Mouse (Mus musculus): ENCODE results near the gene Rsph3a. TPM values are rescaled to one million over a fixed set of nuclear protein-coding genes. Genes with fewer than 3 reads are reported as not detected.

The Rsph3a gene
- polyA plus RNA-seq, 1 experiment from 2014 or later = 54.5 TPM

- Histone ChIP-seq H3K27ac (ENCODE audit: low read depth) (no peak overlapping the region), H3K4me1 (replicated peaks; ENCODE audit: control insufficient read depth, insufficient read depth, low read length) (no peaks in the 10 kb centered on the region), H3K4me2 (ENCODE audit: low read length) (no peak overlapping the region), H3K9me3 (ENCODE audit: control insufficient read depth, low read length) (no peaks in the 10 kb centered on the region), H3K9ac (ENCODE audit: low read length) (no peak overlapping the region), H3K4me3 (ENCODE audit: low read depth, low read length) (no peak overlapping the region), H3K27me3 (replicated peaks; ENCODE audit: control insufficient read depth, insufficient read depth, low read length) (no peaks in the 10 kb centered on the region), H3K36me3 (ENCODE audit: control insufficient read depth, insufficient read depth, low read length) (no peaks in the 10 kb centered on the region)
- ATAC-seq (replicated peaks; ENCODE audit: low FRiP score, low TSS enrichment, low read depth) (no peak), DNase-seq (ENCODE audit: low spot score) (no peak)
- whole genome bisulfite sequencing = 30% methylated on average over 2 of the region's 2 CpGs
Observed at GRCm38 (mm10) chr17:7904992-7905391, 40.4 kb upstream of the Rsph3a start.

- Histone ChIP-seq H3K27ac (ENCODE audit: low read depth) (no peak overlapping the region), H3K4me2 (ENCODE audit: low read length) (no peak overlapping the region), H3K4me3 (ENCODE audit: low read depth, low read length) (no peak overlapping the region), H3K27me3 (replicated peaks; ENCODE audit: control insufficient read depth, insufficient read depth, low read length) (no peaks in the 10 kb centered on the region), H3K36me3 (ENCODE audit: control insufficient read depth, insufficient read depth, low read length) (no peaks in the 10 kb centered on the region), H3K4me1 (replicated peaks; ENCODE audit: control insufficient read depth, insufficient read depth, low read length) (no peaks in the 10 kb centered on the region), H3K9me3 (ENCODE audit: control insufficient read depth, low read length) (peaks cover 3% of the 10 kb centered on the region; the same call in 1 of the 2 replicates), H3K9ac (ENCODE audit: low read length) (no peak overlapping the region)
- no peak for DNase-seq (ENCODE audit: low spot score)
- no peak for ATAC-seq (replicated peaks; ENCODE audit: low FRiP score, low TSS enrichment, low read depth)
- WGBS = 49% methylated on average over 4 of the region's 4 CpGs
Observed at GRCm38 (mm10) chr17:7905936-7906685, 39.3 kb upstream of the Rsph3a start.

- DNase-seq (ENCODE audit: low spot score) (no peak), ATAC-seq (replicated peaks; ENCODE audit: low FRiP score, low TSS enrichment, low read depth) (no peak)
- H3K27ac ChIP-seq (ENCODE audit: low read depth) = no peak overlapping the region
- H3K4me2 ChIP-seq (ENCODE audit: low read length) = no peak overlapping the region
- no peak overlapping the region for H3K9ac ChIP-seq (ENCODE audit: low read length)
- no peaks in the 10 kb centered on the region for H3K27me3 ChIP-seq (replicated peaks; ENCODE audit: control insufficient read depth, insufficient read depth, low read length)
- no peaks in the 10 kb centered on the region for H3K36me3 ChIP-seq (ENCODE audit: control insufficient read depth, insufficient read depth, low read length)
- 76% methylated on average over 2 of the region's 2 CpGs for WGBS
- H3K9me3 ChIP-seq (ENCODE audit: control insufficient read depth, low read length) = peaks cover 4% of the 10 kb centered on the region; the same call in 1 of the 2 replicates
- no peaks in the 10 kb centered on the region for H3K4me1 ChIP-seq (replicated peaks; ENCODE audit: control insufficient read depth, insufficient read depth, low read length)
- no peak overlapping the region for H3K4me3 ChIP-seq (ENCODE audit: low read depth, low read length)
Observed at GRCm38 (mm10) chr17:7914596-7915227, 30.7 kb upstream of the Rsph3a start.

GRCm38 (mm10) chr17:7915791-7916190, 29.6 kb upstream of the Rsph3a start:
- DNase-seq (ENCODE audit: low spot score) (no peak), ATAC-seq (replicated peaks; ENCODE audit: low FRiP score, low TSS enrichment, low read depth) (no peak)
- whole genome bisulfite sequencing = 83% methylated on average over 9 of the region's 9 CpGs
- no peaks in the 10 kb centered on the region for H3K27me3 ChIP-seq (replicated peaks; ENCODE audit: control insufficient read depth, insufficient read depth, low read length)
- H3K4me3 ChIP-seq (ENCODE audit: low read depth, low read length) = no peak overlapping the region
- H3K4me1 ChIP-seq (replicated peaks; ENCODE audit: control insufficient read depth, insufficient read depth, low read length) = no peaks in the 10 kb centered on the region
- H3K9me3 ChIP-seq (ENCODE audit: control insufficient read depth, low read length) = peaks cover 4% of the 10 kb centered on the region; the same call in 1 of the 2 replicates
- no peaks in the 10 kb centered on the region for H3K36me3 ChIP-seq (ENCODE audit: control insufficient read depth, insufficient read depth, low read length)
- no peak overlapping the region for H3K9ac ChIP-seq (ENCODE audit: low read length)
- H3K4me2 ChIP-seq (ENCODE audit: low read length) = no peak overlapping the region
- no peak overlapping the region for H3K27ac ChIP-seq (ENCODE audit: low read depth)

- ATAC-seq (replicated peaks; ENCODE audit: low FRiP score, low TSS enrichment, low read depth) (no peak), DNase-seq (ENCODE audit: low spot score) (no peak)
- no peaks in the 10 kb centered on the region for H3K36me3 ChIP-seq (ENCODE audit: control insufficient read depth, insufficient read depth, low read length)
- WGBS = 54% methylated on average over 12 of the region's 12 CpGs
- no peaks in the 10 kb centered on the region for H3K4me1 ChIP-seq (replicated peaks; ENCODE audit: control insufficient read depth, insufficient read depth, low read length)
- H3K27me3 ChIP-seq (replicated peaks; ENCODE audit: control insufficient read depth, insufficient read depth, low read length) = no peaks in the 10 kb centered on the region
- no peak overlapping the region for H3K4me3 ChIP-seq (ENCODE audit: low read depth, low read length)
- no peak overlapping the region for H3K4me2 ChIP-seq (ENCODE audit: low read length)
- no peak overlapping the region for H3K9ac ChIP-seq (ENCODE audit: low read length)
- H3K27ac ChIP-seq (ENCODE audit: low read depth) = no peak overlapping the region
- no peaks in the 10 kb centered on the region for H3K9me3 ChIP-seq (ENCODE audit: control insufficient read depth, low read length)
Observed at GRCm38 (mm10) chr17:7916782-7917574, 28.4 kb upstream of the Rsph3a start.

GRCm38 (mm10) chr17:7918355-7918754, 27.1 kb upstream of the Rsph3a start:
- ATAC-seq (replicated peaks; ENCODE audit: low FRiP score, low TSS enrichment, low read depth) (no peak), DNase-seq (ENCODE audit: low spot score) (no peak)
- Histone ChIP-seq H3K36me3 (ENCODE audit: control insufficient read depth, insufficient read depth, low read length) (no peaks in the 10 kb centered on the region), H3K27ac (ENCODE audit: low read depth) (no peak overlapping the region), H3K9ac (ENCODE audit: low read length) (no peak overlapping the region), H3K4me3 (ENCODE audit: low read depth, low read length) (no peak overlapping the region), H3K4me2 (ENCODE audit: low read length) (no peak overlapping the region), H3K9me3 (ENCODE audit: control insufficient read depth, low read length) (no peaks in the 10 kb centered on the region), H3K4me1 (replicated peaks; ENCODE audit: control insufficient read depth, insufficient read depth, low read length) (no peaks in the 10 kb centered on the region), H3K27me3 (replicated peaks; ENCODE audit: control insufficient read depth, insufficient read depth, low read length) (no peaks in the 10 kb centered on the region)
- 71% methylated on average over 2 of the region's 2 CpGs for WGBS

- Histone ChIP-seq H3K36me3 (ENCODE audit: control insufficient read depth, insufficient read depth, low read length) (no peaks in the 10 kb centered on the region), H3K4me2 (ENCODE audit: low read length) (no peak overlapping the region), H3K27ac (ENCODE audit: low read depth) (no peak overlapping the region), H3K4me1 (replicated peaks; ENCODE audit: control insufficient read depth, insufficient read depth, low read length) (no peaks in the 10 kb centered on the region), H3K9me3 (ENCODE audit: control insufficient read depth, low read length) (no peaks in the 10 kb centered on the region), H3K27me3 (replicated peaks; ENCODE audit: control insufficient read depth, insufficient read depth, low read length) (no peaks in the 10 kb centered on the region), H3K4me3 (ENCODE audit: low read depth, low read length) (no peak overlapping the region), H3K9ac (ENCODE audit: low read length) (no peak overlapping the region)
- ATAC-seq (replicated peaks; ENCODE audit: low FRiP score, low TSS enrichment, low read depth) (no peak), DNase-seq (ENCODE audit: low spot score) (no peak)
- WGBS = 35% methylated on average over 2 of the region's 2 CpGs
Observed at GRCm38 (mm10) chr17:7919209-7919608, 26.2 kb upstream of the Rsph3a start.

GRCm38 (mm10) chr17:7922564-7922963, 22.9 kb upstream of the Rsph3a start:
- H3K27ac ChIP-seq (ENCODE audit: low read depth) = no peak overlapping the region
- H3K4me2 ChIP-seq (ENCODE audit: low read length) = no peak overlapping the region
- no peaks in the 10 kb centered on the region for H3K9me3 ChIP-seq (ENCODE audit: control insufficient read depth, low read length)
- DNase-seq (ENCODE audit: low spot score) = no peak
- no peaks in the 10 kb centered on the region for H3K27me3 ChIP-seq (replicated peaks; ENCODE audit: control insufficient read depth, insufficient read depth, low read length)
- H3K36me3 ChIP-seq (ENCODE audit: control insufficient read depth, insufficient read depth, low read length) = no peaks in the 10 kb centered on the region
- no peaks in the 10 kb centered on the region for H3K4me1 ChIP-seq (replicated peaks; ENCODE audit: control insufficient read depth, insufficient read depth, low read length)
- 74% methylated on average over 5 of the region's 5 CpGs for WGBS
- no peak for ATAC-seq (replicated peaks; ENCODE audit: low FRiP score, low TSS enrichment, low read depth)
- H3K9ac ChIP-seq (ENCODE audit: low read length) = no peak overlapping the region
- no peak overlapping the region for H3K4me3 ChIP-seq (ENCODE audit: low read depth, low read length)

Measured in intestine, embryonic 14.5 days (tissue).